Mouse (Mus musculus) lung, embryonic 14.5 days (tissue): ENCODE measurements around the gene Clp1. TPM values are rescaled to one million over a fixed set of nuclear protein-coding genes. Genes with fewer than 3 reads are reported as not detected.

Experiments
- ATAC-seq: fragments of 200-750 bp; cut with Nextera tagmentation; 2 replicates; pipeline ENCODE4 v1.8.0; 2017; ENCODE audit warnings: mild to moderate bottlenecking, moderate TSS enrichment, moderate library complexity; ENCODE audit not compliant: insufficient read depth
- DNase-seq: peaks from one replicate; pipeline ENCODE4 v3.0.0-alpha.2; 2015
- H3K27ac ChIP-seq: fragments of 300-500 bp; sonication (generic); 2 replicates; pipeline ENCODE4 v1.5.1; 2014; ENCODE audit warnings: low read depth, mild to moderate bottlenecking, moderate library complexity
- H3K27me3 ChIP-seq: fragments of 300-500 bp; sonication (generic); 2 replicates; pipeline ENCODE4 v1.6.1; 2014; ENCODE audit warnings: low read length, control low read depth; ENCODE audit not compliant: insufficient read depth
- H3K36me3 ChIP-seq: fragments of 300-500 bp; sonication (generic); 2 replicates; pipeline ENCODE4 v1.6.1; 2014; ENCODE audit warnings: control low read depth; ENCODE audit not compliant: insufficient read depth
- H3K4me1 ChIP-seq: fragments of 300-500 bp; sonication (generic); 2 replicates; pipeline ENCODE4 v1.6.1; 2014; ENCODE audit warnings: antibody characterized with exemption, control low read depth; ENCODE audit not compliant: insufficient read depth
- H3K4me2 ChIP-seq: fragments of 300-500 bp; sonication (generic); 2 replicates; pipeline ENCODE4 v1.6.1; 2014; ENCODE audit warnings: mild to moderate bottlenecking
- H3K4me3 ChIP-seq: fragments of 300-500 bp; sonication (generic); 2 replicates; pipeline ENCODE4 v1.5.1; 2014; ENCODE audit warnings: low read depth, low read length
- H3K9ac ChIP-seq: fragments of 300-500 bp; sonication (generic); 2 replicates; pipeline ENCODE4 v1.6.1; 2014
- H3K9me3 ChIP-seq: fragments of 300-500 bp; sonication (generic); 2 replicates; pipeline ENCODE4 v1.6.1; 2016; ENCODE audit warnings: low read depth, low read length, control low read depth
- CTCF ChIP-seq: IDR thresholded peaks from 2 replicates; pipeline ENCODE4 v1.5.1; 2016; ENCODE audit warnings: antibody characterized with exemption, low read depth
- WGBS: fragments of 180-500 bp; shearing (Covaris S2); extraction: QIAGEN DNeasy Blood & Tissue Kit; methylation state at CpG from one replicate; pipeline ENCODE4 v1.1.7; 2014; 5-methylcytosine and 5-hydroxymethylcytosine counted together
- polyA plus RNA-seq: library from polyadenylated mRNA; unstranded; fragments of >200 nt; fragmentation: Nextera tagmentation; extraction: Ambion mirVana; gene quantifications from 2 replicates; pipeline ENCODE4 v1.2.1, GENCODE M21; 2014

The Clp1 gene
- polyA plus RNA-seq, 1 experiment from 2014 or later = 25.6 TPM

DNA sequence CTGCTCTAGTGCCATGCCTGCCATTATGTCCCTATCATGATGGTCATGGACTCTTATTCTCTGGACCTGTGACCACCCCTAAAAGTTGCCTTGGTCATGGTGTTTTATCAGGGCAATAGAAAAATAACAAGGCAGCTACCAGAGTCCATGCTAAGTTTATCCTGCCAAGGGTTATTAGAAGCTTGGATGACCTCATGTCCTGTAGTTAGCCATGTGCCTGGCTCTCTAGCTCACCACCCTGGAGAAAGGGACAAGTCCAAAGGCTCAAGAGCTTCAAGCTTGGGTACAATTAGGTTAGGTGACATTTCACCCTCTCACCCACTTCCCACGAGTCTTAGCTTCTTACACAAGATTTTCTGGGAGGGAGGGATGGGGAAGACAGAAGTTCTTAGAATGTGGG, 35.7 kb upstream of the Clp1 start:
- H3K9ac ChIP-seq = no peak overlapping the region
- ATAC-seq = no peak

DNA sequence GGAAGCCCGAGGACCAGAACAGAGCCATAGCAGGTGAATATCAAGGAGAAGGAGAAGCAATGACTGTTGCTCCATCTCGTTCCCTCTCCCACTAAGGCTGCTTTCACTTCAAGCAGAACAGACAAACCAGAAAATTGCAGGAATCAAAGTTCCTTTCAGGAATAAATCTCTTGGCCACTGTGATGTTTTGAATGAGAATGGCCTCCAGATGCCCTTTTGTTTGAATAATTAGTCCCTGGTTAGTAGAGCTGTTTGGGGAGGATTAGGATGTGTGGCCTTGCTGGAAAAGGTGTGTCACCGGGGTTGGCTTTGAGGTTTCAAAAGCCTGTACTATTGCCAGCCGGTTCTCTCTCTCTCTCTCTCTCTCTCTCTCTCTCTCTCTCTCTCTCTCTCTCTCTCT, 35.1 kb upstream of the Clp1 start:
- no peaks in the 10 kb centered on the region for H3K27me3 ChIP-seq
- DNase-seq (no peak), ATAC-seq (no peak)
- 0 out of 2 replicates have a peak, but pooled peaks cover 2% of the 10 kb centered on the region for H3K36me3 ChIP-seq
- H3K4me3 ChIP-seq = no peak overlapping the region
- 55% methylated on average over 4 of the region's 4 CpGs for WGBS
- no peak overlapping the region for H3K27ac ChIP-seq
- TF ChIP-seq CTCF = no peak
- H3K9me3 ChIP-seq = no peaks in the 10 kb centered on the region
- H3K4me2 ChIP-seq = no peak overlapping the region
- H3K4me1 ChIP-seq = no peaks in the 10 kb centered on the region
- no peak overlapping the region for H3K9ac ChIP-seq

More for the DNA sequence above, 35.7 kb upstream of the Clp1 start:
- DNase-seq = no peak
- no peaks in the 10 kb centered on the region for H3K4me1 ChIP-seq
- no peak overlapping the region for H3K4me2 ChIP-seq
- no peak overlapping the region for H3K27ac ChIP-seq
- H3K4me3 ChIP-seq = no peak overlapping the region
- H3K27me3 ChIP-seq = no peaks in the 10 kb centered on the region
- TF ChIP-seq CTCF = no peak
- no peaks in the 10 kb centered on the region for H3K9me3 ChIP-seq
- WGBS = 39% methylated on average over 1 of the region's 1 CpGs
- H3K36me3 ChIP-seq = 0 out of 2 replicates have a peak, but pooled peaks cover 2% of the 10 kb centered on the region

DNA sequence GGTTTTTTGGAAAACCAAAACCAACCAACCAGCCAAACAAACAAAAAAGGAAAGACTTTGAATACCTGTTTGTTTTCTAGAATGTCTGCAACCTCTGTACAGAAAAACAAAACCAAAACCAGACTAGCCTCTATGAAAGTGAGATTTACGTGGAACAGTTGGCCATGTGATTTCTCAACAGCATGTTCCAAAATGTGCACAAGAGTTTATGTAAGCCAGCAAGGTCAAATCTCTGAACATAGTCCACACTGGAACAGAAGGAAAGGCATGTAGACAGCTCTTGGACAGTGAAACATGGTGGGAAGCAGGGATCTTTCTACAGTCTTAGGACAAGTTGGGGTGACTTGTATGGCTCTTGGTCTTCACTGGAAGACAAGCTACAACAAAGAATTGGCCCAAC, 34.7 kb upstream of the Clp1 start:
- 75% methylated on average over 1 of the region's 1 CpGs for WGBS
- Histone ChIP-seq H3K36me3 (0 out of 2 replicates have a peak, but pooled peaks cover 2% of the 10 kb centered on the region), H3K4me2 (no peak overlapping the region), H3K27me3 (no peaks in the 10 kb centered on the region), H3K4me3 (no peak overlapping the region), H3K9me3 (no peaks in the 10 kb centered on the region), H3K9ac (no peak overlapping the region), H3K27ac (no peak overlapping the region), H3K4me1 (no peaks in the 10 kb centered on the region)
- DNase-seq (no peak), ATAC-seq (no peak)
- no peak for TF ChIP-seq CTCF

DNA sequence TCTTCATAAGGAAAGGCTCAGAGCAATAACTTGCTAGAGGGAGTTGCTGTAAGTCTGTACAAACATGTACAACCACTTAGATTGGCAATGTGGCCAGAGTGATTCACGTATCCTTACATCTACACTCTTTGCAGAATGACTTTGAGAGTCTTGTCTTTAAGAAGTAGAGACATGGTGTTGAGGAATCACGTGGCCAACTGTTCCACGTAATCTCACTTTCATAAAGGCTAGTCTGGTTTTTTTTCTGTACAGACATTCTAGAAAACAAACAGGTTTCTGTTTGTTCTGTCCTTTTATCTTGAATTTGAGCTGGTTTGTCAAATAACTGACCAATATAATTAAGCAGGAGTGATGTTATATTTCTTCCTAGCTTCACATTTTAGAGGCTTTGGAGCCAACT, 34.2 kb upstream of the Clp1 start:
- no peak for TF ChIP-seq CTCF
- Histone ChIP-seq H3K36me3 (0 out of 2 replicates have a peak, but pooled peaks cover 2% of the 10 kb centered on the region), H3K27ac (no peak overlapping the region), H3K4me2 (no peak overlapping the region), H3K4me1 (no peaks in the 10 kb centered on the region), H3K9ac (no peak overlapping the region), H3K9me3 (no peaks in the 10 kb centered on the region), H3K4me3 (no peak overlapping the region), H3K27me3 (no peaks in the 10 kb centered on the region)
- DNase-seq (no peak), ATAC-seq (no peak)
- WGBS = 69% methylated on average over 3 of the region's 3 CpGs

DNA sequence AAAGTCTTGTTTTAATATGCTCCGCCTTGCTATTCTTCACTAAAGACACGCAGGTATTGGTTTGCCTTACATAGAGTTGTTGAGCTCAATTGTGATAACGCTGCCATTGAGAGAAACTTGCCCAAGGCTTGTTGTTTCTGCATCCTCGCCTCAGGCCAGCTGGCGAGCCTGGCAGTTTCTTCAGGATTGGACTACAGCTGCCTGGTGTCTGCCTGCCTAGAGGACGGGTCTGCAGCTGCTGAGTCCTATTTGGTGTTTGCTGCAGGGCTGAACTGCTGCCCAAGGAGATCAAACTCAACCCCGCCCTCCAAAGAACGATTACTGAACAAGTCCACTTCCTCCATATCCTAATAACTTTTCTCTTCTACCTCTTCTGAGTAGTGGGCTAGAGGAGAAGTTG, 33.6 kb upstream of the Clp1 start:
- no peak for TF ChIP-seq CTCF
- DNase-seq (no peak), ATAC-seq (no peak)
- H3K27me3 ChIP-seq = no peaks in the 10 kb centered on the region
- H3K4me1 ChIP-seq = no peaks in the 10 kb centered on the region
- H3K36me3 ChIP-seq = 0 out of 2 replicates have a peak, but pooled peaks cover under 1% of the 10 kb centered on the region
- no peak overlapping the region for H3K9ac ChIP-seq
- no peaks in the 10 kb centered on the region for H3K9me3 ChIP-seq
- no peak overlapping the region for H3K4me3 ChIP-seq
- no peak overlapping the region for H3K27ac ChIP-seq
- 58% methylated on average over 8 of the region's 8 CpGs for WGBS
- H3K4me2 ChIP-seq = no peak overlapping the region

DNA sequence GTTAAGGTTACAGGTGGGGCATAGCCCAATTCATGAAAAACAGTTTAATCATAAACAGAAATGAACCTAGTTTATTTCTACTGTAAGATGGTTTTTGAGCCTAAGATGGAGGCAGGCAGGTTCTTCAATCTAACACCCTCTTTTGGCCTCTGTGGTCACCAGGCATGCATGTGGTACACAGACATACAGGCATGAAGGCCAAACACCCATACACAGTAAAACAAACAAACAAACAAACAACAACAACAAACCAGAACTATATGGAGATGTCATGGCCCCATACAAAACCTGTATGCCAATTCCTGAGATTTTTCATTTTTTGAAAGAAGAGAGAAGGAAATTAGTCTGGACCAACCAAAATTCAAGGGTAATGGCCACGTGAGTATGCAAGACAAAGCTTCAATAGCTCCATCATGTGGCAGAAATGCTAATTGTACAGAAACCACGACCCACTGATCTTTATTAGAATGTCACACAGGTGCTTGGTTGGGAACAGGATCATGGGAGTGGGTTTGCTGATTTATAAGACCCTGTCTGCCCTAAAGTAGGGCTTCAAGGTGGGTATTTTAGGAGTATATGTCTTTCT, 31.5 kb upstream of the Clp1 start:
- Histone ChIP-seq H3K27ac (no peak overlapping the region), H3K4me3 (no peak overlapping the region), H3K27me3 (no peaks in the 10 kb centered on the region), H3K9me3 (no peaks in the 10 kb centered on the region), H3K4me1 (no peaks in the 10 kb centered on the region), H3K4me2 (no peak overlapping the region), H3K9ac (no peak overlapping the region), H3K36me3 (no peaks in the 10 kb centered on the region)
- ATAC-seq (peak; percentile 75), DNase-seq (peak; percentile 86)
- TF ChIP-seq CTCF = peak; percentile 80
- WGBS = 0% methylated on average over 2 of the region's 2 CpGs

DNA sequence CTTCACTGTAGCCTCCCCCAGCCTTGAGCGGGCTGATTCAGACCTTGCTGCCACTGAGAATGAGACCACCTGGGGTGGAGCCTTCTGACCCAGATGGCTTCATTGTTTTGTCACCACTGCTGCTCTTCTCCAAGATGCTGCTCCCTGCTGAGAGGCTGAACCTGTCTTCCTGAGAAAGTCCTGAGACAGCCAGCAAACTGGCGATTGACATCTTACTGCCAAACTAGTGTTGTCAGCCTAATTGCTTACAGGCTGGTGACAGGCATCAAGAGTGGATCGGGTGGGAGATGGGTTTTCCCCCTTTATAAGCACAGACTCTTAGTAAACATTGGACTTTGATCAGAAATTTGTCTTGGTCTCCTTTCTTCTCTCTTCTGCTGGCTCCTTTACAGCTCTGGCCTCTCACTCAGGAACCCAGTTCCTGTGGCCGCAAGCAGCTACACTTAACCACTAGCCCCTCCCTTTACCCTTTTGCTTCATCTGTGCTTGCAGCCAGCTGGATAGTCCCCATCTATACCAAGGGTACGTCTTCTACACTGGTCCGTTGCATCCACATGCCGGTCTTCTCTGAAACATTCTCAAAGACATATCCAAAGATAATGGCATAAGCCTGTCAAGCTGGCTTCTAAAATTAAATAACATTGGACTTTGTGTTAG, 30.0 kb upstream of the Clp1 start:
- no peak overlapping the region for H3K4me2 ChIP-seq
- H3K9ac ChIP-seq = no peak overlapping the region
- TF ChIP-seq CTCF = no peak
- no peak for DNase-seq
- ATAC-seq = no peak
- no peaks in the 10 kb centered on the region for H3K27me3 ChIP-seq
- H3K4me3 ChIP-seq = no peak overlapping the region
- H3K36me3 ChIP-seq = no peaks in the 10 kb centered on the region
- H3K27ac ChIP-seq = no peak overlapping the region
- H3K4me1 ChIP-seq = no peaks in the 10 kb centered on the region
- no peaks in the 10 kb centered on the region for H3K9me3 ChIP-seq
- WGBS = 51% methylated on average over 7 of the region's 7 CpGs
